In the genomic region with DNA sequence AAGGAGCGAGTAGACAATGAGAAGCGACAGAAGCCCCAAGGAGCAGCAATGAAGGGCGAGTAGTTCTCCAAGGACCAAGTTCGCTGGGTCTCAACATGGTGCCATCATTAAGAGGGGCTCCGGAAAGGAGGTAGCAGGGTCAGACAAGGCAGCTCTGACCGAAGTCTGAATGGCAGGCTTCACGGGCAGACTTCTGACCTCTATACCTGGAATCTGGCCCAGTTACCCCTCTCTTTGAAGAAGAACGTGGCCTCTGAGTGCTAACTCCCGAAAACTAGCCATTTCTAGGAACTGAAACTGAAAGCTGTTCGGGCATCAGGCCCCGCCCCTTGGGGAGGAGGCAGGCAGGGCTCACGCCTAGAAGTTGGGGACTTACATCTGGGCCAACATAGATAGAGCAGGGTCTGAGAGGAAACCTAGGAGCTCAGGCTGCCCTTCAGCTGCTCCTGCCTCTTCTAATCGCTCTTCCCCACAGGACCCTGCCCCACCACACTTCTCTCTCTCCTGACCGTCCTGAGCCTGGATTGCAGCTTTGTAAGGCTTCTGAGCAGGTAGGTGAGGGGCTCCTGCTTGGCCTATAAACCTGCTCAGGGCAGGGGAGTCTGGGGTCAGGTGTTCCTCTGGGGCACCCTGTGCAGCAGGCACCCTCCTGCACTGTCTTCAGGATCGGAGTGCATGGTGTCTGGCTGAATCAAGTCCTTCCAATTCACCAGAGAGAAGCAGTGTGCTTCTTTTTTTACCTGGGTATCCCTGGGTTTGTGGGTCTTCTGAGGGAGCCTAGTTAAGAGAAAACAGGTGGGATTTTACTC, we compare ENCODE assay signal across 8 mouse cellular contexts. TPM values are rescaled to one million over a fixed set of nuclear protein-coding genes. Genes with fewer than 3 reads are reported as not detected.
DNase-seq lines count a peak whose midpoint lies in the region; ATAC-seq lines count a peak whose summit lies in the region.
"Not testable (repeated sequence)": the region's sequence is repeated elsewhere in the genome, so short reads cannot be mapped to it uniquely, and the experiment has no call there.

A gene (plus strand): TSS at position 328 of the 809 bp plus-strand sequence.
A gene (plus strand): TSS at position 390 of the 809 bp plus-strand sequence.

- WGBS in embryonic facial prominence, embryonic 11.5 days: 13% methylated on average over 13 of the region's 15 CpGs
- 8% methylated on average over 12 of the region's 15 CpGs for WGBS in intestine, embryonic 16.5 days
- WGBS in limb, embryonic 12.5 days: 11% methylated on average over 14 of the region's 15 CpGs
- 10% methylated on average over 14 of the region's 15 CpGs for WGBS in midbrain, embryonic 12.5 days

- not testable (repeated sequence) for H3K4me1 ChIP-seq in embryonic facial prominence, embryonic 11.5 days (ENCODE audit: control insufficient read depth, insufficient read depth, low read length); intestine, embryonic 16.5 days (ENCODE audit: control insufficient read depth, insufficient read depth, low read length); limb, embryonic 12.5 days (replicated peaks); midbrain, embryonic 12.5 days

- not testable (repeated sequence) for H3K27ac ChIP-seq in embryonic facial prominence, embryonic 11.5 days (replicated peaks; ENCODE audit: low read depth, low read length); limb, embryonic 12.5 days; midbrain, embryonic 12.5 days (replicated peaks)
- H3K27ac ChIP-seq in intestine, embryonic 16.5 days (ENCODE audit: low read length): peak within 1 kb of the TSS; percentile 61

- peak; percentile 75; the same call in 1 of the 2 replicates for ATAC-seq in embryonic facial prominence, embryonic 11.5 days (replicated peaks; ENCODE audit: insufficient number of reproducible peaks, low FRiP score, low TSS enrichment, low read depth)
- peak; percentile 98 for ATAC-seq in granulocyte monocyte progenitor cell, adult 5-6 weeks (replicated peaks; ENCODE audit: poor library complexity, severe bottlenecking)
- peak; percentile 96 for ATAC-seq in intestine, embryonic 16.5 days
- not testable (repeated sequence) for ATAC-seq in limb, embryonic 12.5 days (ENCODE audit: insufficient number of reproducible peaks, insufficient read depth, low FRiP score, low TSS enrichment, low read depth); midbrain, embryonic 12.5 days (ENCODE audit: low FRiP score, low read depth)

- peak within 1 kb of the TSS; percentile 39 for H3K4me3 ChIP-seq in embryonic facial prominence, embryonic 11.5 days (ENCODE audit: low read depth, low read length)
- peak within 1 kb of the TSS; percentile 70 for H3K4me3 ChIP-seq in intestine, embryonic 16.5 days (ENCODE audit: low read length)
- H3K4me3 ChIP-seq in limb, embryonic 12.5 days (replicated peaks): peak within 1 kb of the TSS; percentile 55
- peak within 1 kb of the TSS; percentile 39 for H3K4me3 ChIP-seq in midbrain, embryonic 12.5 days

- H3K9me3 ChIP-seq in embryonic facial prominence, embryonic 11.5 days (replicated peaks; ENCODE audit: control insufficient read depth, low read length); intestine, embryonic 16.5 days (ENCODE audit: control insufficient read depth, low read length); limb, embryonic 12.5 days; midbrain, embryonic 12.5 days: not testable (repeated sequence)

- peak within 1 kb of the TSS; percentile 68 for H3K4me2 ChIP-seq in embryonic facial prominence, embryonic 11.5 days (ENCODE audit: low read depth, low read length)
- H3K4me2 ChIP-seq in intestine, embryonic 16.5 days (ENCODE audit: low read depth, low read length): peak within 1 kb of the TSS; percentile 78
- peak within 1 kb of the TSS; percentile 73 for H3K4me2 ChIP-seq in limb, embryonic 12.5 days
- H3K4me2 ChIP-seq in midbrain, embryonic 12.5 days (replicated peaks): peak within 1 kb of the TSS; percentile 55

- peak; percentile 51 for DNase-seq in adipocyte (ENCODE audit: low spot score)
- peak; percentile 59 for DNase-seq in embryonic facial prominence, embryonic 11.5 days (ENCODE audit: low spot score)
- peak; percentile 18 for DNase-seq in right cerebral cortex, postnatal 4 days
- DNase-seq in yolk sac, embryonic 10.5 days (ENCODE audit: low spot score): peak; percentile 72

- H3K9ac ChIP-seq in embryonic facial prominence, embryonic 11.5 days (replicated peaks; ENCODE audit: low read length): peak within 1 kb of the TSS; percentile 48; the same call in 1 of the 2 replicates
- peak within 1 kb of the TSS; percentile 75 for H3K9ac ChIP-seq in intestine, embryonic 16.5 days (ENCODE audit: low read depth, low read length)
- H3K9ac ChIP-seq in limb, embryonic 12.5 days (replicated peaks): peak within 1 kb of the TSS; percentile 56
- not testable (repeated sequence) for H3K9ac ChIP-seq in midbrain, embryonic 12.5 days (replicated peaks)

- H3K36me3 ChIP-seq in embryonic facial prominence, embryonic 11.5 days (replicated peaks; ENCODE audit: control insufficient read depth, insufficient read depth, low read depth, low read length); intestine, embryonic 16.5 days (ENCODE audit: control insufficient read depth, insufficient read depth, low read length); limb, embryonic 12.5 days; midbrain, embryonic 12.5 days: not testable (repeated sequence)

- not testable (repeated sequence) for H3K27me3 ChIP-seq in embryonic facial prominence, embryonic 11.5 days (ENCODE audit: control insufficient read depth, insufficient read depth, low read length); intestine, embryonic 16.5 days (replicated peaks; ENCODE audit: control insufficient read depth, insufficient read depth, low read length); limb, embryonic 12.5 days; midbrain, embryonic 12.5 days

RNA-seq across cellular contexts. Expression of the first gene that starts in this region (rescaled TPM):
- polyA plus RNA-seq in embryonic facial prominence, embryonic 11.5 days (2014; fragmentation: Nextera tagmentation; extraction: Ambion mirVana): 2.3 and 2.5 TPM in 2 replicates
- total RNA-seq in granulocyte monocyte progenitor cell, adult 5-6 weeks (2014; fragmentation: Nextera tagmentation): 8.5 and 9.6 TPM in 2 replicates
- 8.7 and 11.8 TPM in 2 replicates for total RNA-seq in granulocyte monocyte progenitor cell, adult 5-6 weeks (2017)
- 4.5 and 4.6 TPM in 2 replicates for polyA plus RNA-seq in intestine, embryonic 16.5 days (2015; fragmentation: Nextera tagmentation; extraction: Ambion mirVana)
- polyA plus RNA-seq in limb, embryonic 12.5 days (2016; fragmentation: Nextera tagmentation; extraction: Ambion mirVana): 2.3 and 2.4 TPM in 2 replicates
- 1.8 and 1.9 TPM in 2 replicates for polyA plus RNA-seq in midbrain, embryonic 12.5 days (2016; fragmentation: Nextera tagmentation; extraction: Ambion mirVana)

RNA-seq across cellular contexts. Expression of the second gene that starts in this region (rescaled TPM):
- polyA plus RNA-seq in embryonic facial prominence, embryonic 11.5 days (2014; fragmentation: Nextera tagmentation; extraction: Ambion mirVana): 0.52 and 1.5 TPM in 2 replicates
- 5.2 and 5.4 TPM in 2 replicates for total RNA-seq in granulocyte monocyte progenitor cell, adult 5-6 weeks (2014; fragmentation: Nextera tagmentation)
- 4.2 and 6.3 TPM in 2 replicates for total RNA-seq in granulocyte monocyte progenitor cell, adult 5-6 weeks (2017)
- polyA plus RNA-seq in intestine, embryonic 16.5 days (2015; fragmentation: Nextera tagmentation; extraction: Ambion mirVana): 3.6 and 4.3 TPM in 2 replicates
- 0.63 and 0.87 TPM in 2 replicates for polyA plus RNA-seq in limb, embryonic 12.5 days (2016; fragmentation: Nextera tagmentation; extraction: Ambion mirVana)
- polyA plus RNA-seq in midbrain, embryonic 12.5 days (2016; fragmentation: Nextera tagmentation; extraction: Ambion mirVana): 0.55 and 0.97 TPM in 2 replicates

Comparison
In these comparisons a context has a peak if more than half of its experiments do, and no peak if none do; other contexts are left out.
1. DNase-seq: peak in every context shown above with its lines; median percentile 72 in yolk sac, embryonic 10.5 days; 59 in embryonic facial prominence, embryonic 11.5 days; 51 in adipocyte; 18 in right cerebral cortex, postnatal 4 days.